Comparison of ENCODE assay signal across 22 mouse cellular contexts in genomic region chr7:89718264-89718663, GRCm38 (mm10).
"Had no signal": no experiment of that assay in that cellular context is flagged by ENCODE, and none has a peak within 500 bp of the region (broad histone marks: within the 10 kb centered on the region; RNA-seq: fewer than 3 reads in every experiment).

No protein-coding gene starts in this region.

- H3K27ac ChIP-seq: heart, adult 2 months; heart, embryonic 15.5 days; hindbrain, embryonic 13.5 days; hindbrain, embryonic 15.5 days; hindbrain, postnatal 0 days; limb, embryonic 13.5 days; limb, embryonic 15.5 days; liver, embryonic 12.5 days; liver, embryonic 14.5 days had no signal

- H3K9ac ChIP-seq: forebrain, postnatal 0 days; heart, embryonic 13.5 days; heart, embryonic 15.5 days; hindbrain, embryonic 13.5 days; hindbrain, embryonic 15.5 days; limb, embryonic 13.5 days; limb, embryonic 15.5 days; liver, embryonic 12.5 days; liver, embryonic 14.5 days had no signal

- H3K4me3 ChIP-seq: heart, adult 2 months; heart, embryonic 13.5 days; heart, embryonic 15.5 days; hindbrain, embryonic 13.5 days; hindbrain, embryonic 15.5 days; limb, embryonic 13.5 days; limb, embryonic 15.5 days; liver, embryonic 12.5 days had no signal

- H3K36me3 ChIP-seq: heart, embryonic 13.5 days; heart, embryonic 15.5 days; hindbrain, embryonic 13.5 days; hindbrain, embryonic 15.5 days; limb, embryonic 13.5 days; limb, embryonic 15.5 days; liver, embryonic 12.5 days had no signal

- H3K4me2 ChIP-seq: heart, embryonic 11.5 days; heart, embryonic 13.5 days; heart, embryonic 15.5 days; hindbrain, embryonic 13.5 days; hindbrain, embryonic 15.5 days; limb, embryonic 13.5 days; limb, embryonic 15.5 days; liver, embryonic 12.5 days had no signal

- H3K4me1 ChIP-seq: hindbrain, embryonic 13.5 days; hindbrain, embryonic 15.5 days; limb, embryonic 15.5 days; liver, embryonic 12.5 days had no signal

- ATAC-seq: forebrain, postnatal 0 days; hindbrain, postnatal 0 days; liver, embryonic 12.5 days had no signal

- H3K27me3 ChIP-seq: heart, embryonic 13.5 days; heart, embryonic 15.5 days; hindbrain, embryonic 13.5 days; hindbrain, embryonic 15.5 days; limb, embryonic 13.5 days; limb, embryonic 15.5 days; liver, embryonic 12.5 days had no signal

- H3K9me3 ChIP-seq: heart, embryonic 13.5 days; heart, embryonic 15.5 days; hindbrain, embryonic 13.5 days; hindbrain, embryonic 15.5 days; limb, embryonic 13.5 days; limb, embryonic 15.5 days; liver, embryonic 12.5 days had no signal

- DNase-seq: forebrain, postnatal 0 days; gastrocnemius, postnatal 10 days; gastrocnemius, postnatal 36 days; heart, adult 2 months; heart, postnatal 14 days; heart, postnatal 36 days; kidney, adult 11 months; kidney, postnatal 10 days; kidney, postnatal 25 days; layer of hippocampus, adult 9-11 months; layer of hippocampus, postnatal 36 days; left cerebral cortex, postnatal 4 days had no signal
